Mouse (Mus musculus): ENCODE results near the gene Dock6.
"Not testable (repeated sequence)": the region's sequence is repeated elsewhere in the genome, so short reads cannot be mapped to it uniquely, and the experiment has no call there.

Dock6 gene

DNA sequence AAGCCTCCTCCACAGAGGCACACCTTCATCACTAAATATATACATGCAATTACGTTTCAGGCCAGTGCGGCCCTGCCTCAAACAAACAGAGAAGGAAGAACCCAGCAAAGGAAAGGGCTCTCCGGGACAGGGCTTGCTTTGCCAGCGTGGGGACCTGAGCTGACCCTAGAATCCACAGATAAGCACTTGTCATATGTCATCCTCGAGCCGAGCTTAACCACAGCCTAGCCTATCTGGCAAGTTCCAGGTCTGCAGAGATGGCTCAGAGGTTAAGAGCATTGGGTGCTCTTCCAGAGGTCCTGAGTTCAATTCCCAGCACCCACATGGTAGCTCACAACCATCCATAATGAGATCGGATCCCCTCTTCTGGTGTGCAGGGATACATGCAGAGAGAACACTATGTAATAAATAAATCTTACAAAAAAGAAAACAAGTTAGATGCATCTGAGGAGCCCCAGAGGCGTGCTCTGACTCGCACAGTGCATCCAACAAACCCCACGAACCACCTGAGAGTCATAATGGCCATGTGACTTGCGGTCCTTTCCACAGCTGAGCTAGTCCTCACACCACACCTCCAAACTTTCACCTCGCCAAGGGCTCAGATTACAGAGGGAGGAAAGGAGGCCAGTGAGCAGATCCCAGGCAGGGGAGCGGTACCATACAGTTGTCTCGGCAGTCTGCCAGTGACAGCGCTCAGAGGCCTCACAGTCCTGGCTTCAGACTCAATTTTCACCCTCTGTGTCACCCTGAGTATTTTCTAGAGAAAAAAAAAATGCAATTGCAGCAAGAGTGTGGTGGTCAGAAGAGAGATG is 70.6 kb downstream of the Dock6 start:
- no peak for DNase-seq (ENCODE audit: low spot score)

GRCm38 (mm10) chr9:21777726-21778125 is 74.7 kb downstream of the Dock6 start:
- no peak for DNase-seq (ENCODE audit: low spot score)

DNA sequence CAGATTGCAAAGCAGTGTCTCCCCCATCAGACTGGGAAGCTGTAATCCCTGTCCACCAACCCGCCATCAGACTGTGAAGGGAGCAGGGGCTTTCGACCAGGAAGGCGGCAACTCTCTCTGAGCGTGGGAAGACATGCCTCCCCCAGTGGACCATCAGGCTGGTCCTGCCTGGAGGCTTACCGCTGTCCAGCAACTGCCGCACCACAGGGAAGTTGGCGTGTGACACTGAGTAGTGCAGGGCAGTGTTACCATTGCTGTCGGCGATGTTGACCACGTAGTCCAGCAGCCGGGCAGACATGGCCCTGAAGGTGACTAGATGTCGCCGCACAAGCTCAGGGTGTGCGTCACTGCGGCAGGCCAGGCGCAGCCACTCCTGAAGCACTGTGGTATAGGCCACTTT is 78.1 kb downstream of the Dock6 start:
- DNase-seq (ENCODE audit: low spot score) = no peak

DNA sequence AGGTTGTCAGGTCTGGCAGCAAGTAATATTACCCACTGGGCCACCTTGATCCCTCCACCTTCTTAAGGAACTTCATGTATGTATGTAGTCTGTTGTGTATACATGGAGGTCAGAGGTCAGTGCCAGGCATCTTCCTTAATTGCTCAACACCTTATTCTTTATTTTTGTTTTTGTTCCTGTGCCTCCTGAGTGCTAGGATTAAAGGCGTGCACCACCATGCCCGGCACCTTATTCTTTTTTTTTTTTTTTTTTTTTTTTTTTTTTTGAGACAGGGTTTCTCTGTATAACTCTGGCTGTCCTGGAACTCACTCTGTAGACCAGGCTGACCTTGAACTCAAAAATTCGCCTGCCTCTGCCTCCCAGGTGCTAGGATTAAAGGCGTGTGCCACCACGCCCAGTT is 79.0 kb downstream of the Dock6 start:
- DNase-seq (ENCODE audit: low spot score) = not testable (repeated sequence)

DNA sequence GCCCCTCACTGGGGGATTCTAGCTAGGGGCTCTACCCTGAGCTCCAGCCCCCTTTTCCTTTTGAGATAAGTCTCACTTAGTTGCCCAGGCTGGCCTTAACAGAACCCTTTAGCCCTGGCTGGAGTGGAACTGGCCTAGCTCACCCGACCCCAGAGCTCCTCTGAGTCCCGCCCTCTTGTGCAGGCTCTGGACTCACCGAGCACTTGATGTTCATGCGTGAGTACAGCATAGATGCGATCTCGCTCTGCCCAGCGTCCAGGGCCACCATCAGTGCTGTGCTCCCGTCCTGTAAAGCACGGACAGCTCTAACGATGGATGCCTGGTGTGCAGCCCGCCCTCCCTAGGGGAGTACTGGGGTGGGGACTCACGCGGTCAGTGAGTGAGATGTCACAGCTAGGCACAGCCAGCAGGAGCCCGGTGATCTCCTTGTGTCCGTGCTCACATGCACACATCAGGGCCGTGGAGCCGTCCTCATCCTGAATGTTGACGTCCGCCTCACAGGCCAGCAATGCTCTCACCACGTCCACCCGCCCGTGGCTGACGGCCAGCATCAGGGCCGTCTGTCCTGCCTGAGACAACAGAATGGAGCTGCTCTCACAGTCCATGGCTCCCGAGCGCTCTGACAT is 82.8 kb downstream of the Dock6 start:
- DNase-seq (ENCODE audit: low spot score) = no peak

DNA sequence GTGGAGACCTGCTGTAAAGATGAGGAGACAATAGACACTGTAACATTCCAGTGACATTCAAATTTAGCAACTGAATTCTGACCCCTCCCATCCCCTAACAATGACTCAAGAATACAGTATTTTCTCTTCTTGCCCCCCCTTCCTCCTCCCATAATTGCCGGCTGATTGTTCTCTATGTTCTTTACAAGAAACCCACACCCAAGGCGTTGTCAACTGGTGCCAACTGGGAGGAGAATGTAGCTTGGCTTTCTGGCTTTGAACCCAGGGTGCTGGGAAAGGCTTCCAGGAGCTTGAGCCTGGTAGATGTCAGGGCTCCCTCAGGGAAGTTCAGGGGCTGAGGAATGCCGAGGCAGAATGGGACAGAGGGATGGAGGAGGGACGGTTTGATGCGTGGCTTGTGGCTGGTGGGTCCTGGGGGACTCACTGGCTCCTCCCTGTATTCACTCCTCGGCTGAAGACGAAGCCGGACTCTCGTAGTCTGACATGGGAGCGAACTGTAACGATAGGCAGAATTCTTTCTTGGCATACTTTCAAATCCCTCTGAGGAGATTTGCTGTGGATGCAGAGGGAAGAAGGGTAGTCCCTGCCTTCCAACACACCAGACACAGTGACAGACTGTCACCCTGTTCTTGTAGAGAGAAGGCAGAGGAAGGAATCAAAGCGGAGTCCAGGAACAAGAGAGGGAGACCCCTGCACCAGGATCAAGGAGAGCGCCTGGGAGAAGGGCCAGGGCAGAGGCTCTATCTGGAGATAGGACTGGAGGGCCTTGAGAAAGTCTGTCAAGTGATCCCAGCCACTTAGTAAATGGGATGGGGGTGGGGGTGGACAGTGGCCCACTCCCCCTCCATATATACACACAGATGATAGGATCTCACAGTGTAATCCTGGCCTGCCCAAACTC is 83.7 kb downstream of the Dock6 start:
- peak; percentile 52 for DNase-seq (ENCODE audit: low spot score)

- peak; percentile 76 for DNase-seq (ENCODE audit: low spot score)
Observed at GRCm38 (mm10) chr9:21767896-21768295, 84.5 kb downstream of the Dock6 start.

- DNase-seq (ENCODE audit: low spot score) = peak; percentile 41
Observed at GRCm38 (mm10) chr9:21764084-21764999, 88.1 kb downstream of the Dock6 start.

DNA sequence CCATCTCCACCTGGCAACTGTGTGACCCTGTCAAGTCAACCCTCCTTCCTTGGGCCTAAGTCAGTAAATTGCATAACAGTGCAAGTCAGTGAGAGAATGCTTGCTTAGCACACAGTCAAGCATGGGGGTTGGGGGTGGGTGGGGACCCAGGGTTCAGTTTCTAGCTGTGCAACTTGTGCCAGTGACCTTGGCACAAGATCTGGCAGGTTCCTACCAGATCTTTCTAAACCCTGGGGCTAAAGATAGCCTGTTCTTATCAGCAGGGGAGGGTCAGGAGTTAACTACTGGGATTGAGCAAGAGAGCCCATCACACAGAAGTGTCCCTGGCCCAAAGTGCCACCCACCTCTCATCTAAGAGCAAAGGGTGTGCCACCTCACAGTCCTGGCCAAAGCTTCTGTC is 90.3 kb downstream of the Dock6 start:
- peak; percentile 41 for DNase-seq (ENCODE audit: low spot score)

GRCm38 (mm10) chr9:21760155-21761088 is 92.0 kb downstream of the Dock6 start, which contains the start of gene Spc24:
Gene Spc24 (minus strand): TSS chr9:21760303.
- DNase-seq (ENCODE audit: low spot score) = peak; percentile 97

GRCm38 (mm10) chr9:21759718-21760117 is 92.7 kb downstream of the Dock6 start:
- DNase-seq (ENCODE audit: low spot score) = no peak

DNA sequence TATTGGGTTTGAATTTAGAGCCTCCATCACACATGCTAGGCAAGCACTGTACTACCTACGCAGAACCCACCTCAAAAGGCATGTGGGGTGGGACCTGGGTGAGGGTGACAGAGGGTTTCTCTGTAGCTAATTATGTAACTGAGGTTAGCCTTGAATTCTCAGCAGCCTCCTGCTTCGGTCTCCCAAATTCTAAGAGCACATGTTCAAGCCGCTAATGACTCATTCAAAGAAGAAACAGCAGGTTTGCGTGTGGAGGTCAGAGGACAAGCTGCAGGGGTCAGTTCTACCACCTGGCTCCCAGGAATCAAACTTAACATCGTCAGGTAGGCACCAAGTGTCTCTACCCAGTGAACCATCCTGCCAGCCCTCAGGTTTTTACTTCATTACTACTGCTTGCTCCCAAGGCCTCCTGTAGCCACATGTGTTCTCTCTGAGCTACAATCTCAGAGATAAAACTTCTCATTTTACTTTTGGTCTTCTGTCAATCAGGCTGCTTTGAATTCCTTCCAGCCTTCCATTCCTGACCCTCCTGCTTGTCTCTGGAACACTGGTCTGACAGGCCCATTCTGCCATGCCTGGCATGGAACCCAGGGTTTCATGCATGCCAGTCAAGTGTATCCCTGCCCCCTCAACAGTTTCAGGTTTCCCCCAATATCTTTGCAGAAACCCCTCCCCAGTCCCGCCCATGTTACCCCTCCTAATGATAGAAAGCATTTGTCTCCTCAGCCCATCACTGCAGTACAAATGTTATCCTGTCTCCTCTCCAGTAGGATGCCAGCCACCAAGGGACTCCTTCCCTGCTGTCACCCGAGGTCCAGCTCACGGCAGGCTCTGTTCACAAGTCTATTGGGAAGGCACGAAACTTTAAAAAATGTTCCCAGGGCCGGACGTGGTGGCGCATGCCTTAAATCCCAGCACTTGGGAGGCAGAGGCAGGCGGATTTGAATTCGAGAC is 93.6 kb downstream of the Dock6 start:
- no peak for DNase-seq (ENCODE audit: low spot score)

DNA sequence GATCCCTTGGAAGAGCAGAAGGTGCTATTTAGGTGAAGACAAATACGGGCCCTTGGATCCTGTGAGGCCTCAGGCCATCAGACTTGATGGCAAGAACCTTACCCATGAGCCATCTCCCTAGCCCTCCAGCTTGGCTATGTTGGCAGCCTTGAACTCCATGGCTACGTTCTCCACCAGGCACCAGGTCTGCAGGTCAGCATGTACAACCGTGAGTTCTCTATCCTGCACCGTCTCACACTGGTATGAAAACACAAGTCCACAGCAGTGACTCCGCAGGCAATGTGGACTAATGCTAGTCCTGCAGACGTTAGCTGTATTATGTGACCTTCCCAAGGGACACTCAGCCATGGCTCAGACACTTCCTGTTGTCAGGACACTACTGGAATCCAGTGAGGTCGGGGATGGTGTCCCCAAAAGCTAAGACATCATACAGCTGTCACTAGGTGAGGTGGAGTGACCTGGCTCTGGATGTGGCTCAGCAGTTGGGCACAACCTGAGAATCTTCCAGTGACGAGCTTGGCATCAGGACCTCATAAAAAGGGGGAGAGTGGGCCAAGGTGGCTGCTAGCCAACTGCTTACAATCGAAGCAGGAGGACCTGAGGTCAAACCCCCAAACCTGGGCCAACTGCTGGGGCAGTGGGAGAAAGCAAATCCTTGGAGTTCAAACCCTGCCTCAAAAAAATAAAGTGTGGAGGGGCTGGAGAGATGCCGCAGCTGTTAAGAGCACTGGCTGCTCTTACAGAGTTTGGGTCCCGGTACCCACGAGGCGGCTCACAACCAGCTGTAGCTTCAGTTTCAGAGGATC is 97.7 kb downstream of the Dock6 start:
- no peak for DNase-seq (ENCODE audit: low spot score)

- DNase-seq (ENCODE audit: low spot score) = peak; percentile 89
Observed at GRCm38 (mm10) chr9:21754003-21754402, 98.4 kb downstream of the Dock6 start.

- peak; percentile 48 for DNase-seq (ENCODE audit: low spot score)
Observed at GRCm38 (mm10) chr9:21752252-21752792, 100.1 kb downstream of the Dock6 start.

DNA sequence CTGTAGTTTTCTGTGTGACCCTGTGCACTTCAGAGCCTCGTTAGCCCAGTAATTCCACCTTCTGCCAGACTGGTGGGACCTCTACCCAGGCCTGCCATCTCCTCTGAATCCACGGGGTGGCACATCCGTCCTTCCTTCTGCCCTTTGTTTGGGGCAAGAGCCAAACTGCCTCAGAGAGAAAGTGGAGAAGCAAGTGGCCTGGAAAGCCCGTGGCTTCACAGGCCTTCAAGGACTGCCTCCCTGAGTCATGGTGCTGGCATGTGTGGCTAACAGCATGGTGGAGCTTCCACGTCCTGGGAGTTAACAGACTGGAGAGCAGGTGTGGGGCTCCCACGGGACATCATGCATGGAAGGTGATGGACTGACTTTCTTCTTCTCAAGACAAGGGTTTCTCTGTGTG is 101.1 kb downstream of the Dock6 start:
- DNase-seq (ENCODE audit: low spot score) = peak; percentile 93

GRCm38 (mm10) chr9:21750370-21750769 is 102.1 kb downstream of the Dock6 start:
- no peak for DNase-seq (ENCODE audit: low spot score)
